Mouse (Mus musculus): ENCODE measurements at regions not wholly inside any gene's neighbourhood (a gene's known extent, or its start where the extent isn't known, plus 50 kb on each side); places are given as distances from the start of the nearest gene placed in this dataset.

DNA sequence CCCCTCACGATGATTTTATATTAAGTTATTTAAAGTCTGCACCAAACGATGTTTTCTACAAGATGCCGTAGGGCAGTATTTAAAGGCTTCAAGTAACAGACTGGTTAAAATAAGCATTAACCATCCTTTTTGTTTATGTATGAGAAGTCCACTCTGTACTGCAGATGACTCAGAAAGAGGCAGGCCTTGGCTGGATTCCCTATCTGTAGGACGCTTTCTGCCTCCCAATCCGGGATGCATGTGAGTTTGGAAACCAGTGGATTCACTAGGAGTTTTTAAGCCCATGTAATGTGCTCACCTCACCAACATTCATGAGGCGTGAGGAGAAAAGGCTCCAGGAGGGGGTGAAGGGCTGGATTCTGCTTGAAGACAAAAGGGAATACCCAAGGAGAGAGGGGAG, 63.1 kb downstream of the Cmpk2 start:
- DNase-seq, result no peak

Data from cerebellum, adult 9-11 months (tissue).